Mouse (Mus musculus) heart, adult 18-20 months (tissue): ENCODE measurements around the gene Gpc6. TPM values are rescaled to one million over a fixed set of nuclear protein-coding genes. Genes with fewer than 3 reads are reported as not detected.

Source experiments
- DNase-seq, 2 experiments: peaks; one replicate each; pipeline ENCODE4 v3.0.0; 2021 to 2022; ENCODE audit warnings: mixed read lengths in 1 of 2
- total RNA-seq, 2 experiments: library from RNA; stranded (reverse); gene quantifications; 2 replicates each; pipeline ENCODE4 v1.2.3; 2021

The Gpc6 gene
- total RNA-seq, 2 experiments from 2014 or later = 9.7 to 10.5 TPM

- no peak for DNase-seq
Measured at GRCm38 (mm10) chr14:117061527-117061926, 136.4 kb downstream of the Gpc6 start.

- no peak for DNase-seq
Measured at GRCm38 (mm10) chr14:117068179-117068578, 143.1 kb downstream of the Gpc6 start.

- no peak for DNase-seq
Measured at GRCm38 (mm10) chr14:117070470-117071085, 145.5 kb downstream of the Gpc6 start.

- no peak for DNase-seq
Measured at GRCm38 (mm10) chr14:117093586-117093985, 168.5 kb downstream of the Gpc6 start.

- no peak for DNase-seq
Measured at GRCm38 (mm10) chr14:117106900-117107299, 181.8 kb downstream of the Gpc6 start.

- peak; percentile 42 to 56 for DNase-seq
Measured at GRCm38 (mm10) chr14:117113153-117113552, 188.0 kb downstream of the Gpc6 start.

GRCm38 (mm10) chr14:117122036-117122435 is 196.9 kb downstream of the Gpc6 start:
- DNase-seq = peak; percentile 10 to 22

GRCm38 (mm10) chr14:117130334-117130733 is 205.2 kb downstream of the Gpc6 start:
- DNase-seq = peak; percentile 31 to 33

GRCm38 (mm10) chr14:117131324-117131723 is 206.2 kb downstream of the Gpc6 start:
- DNase-seq = peak; percentile 5 to 12

- DNase-seq = no peak
Measured at GRCm38 (mm10) chr14:117141077-117141848, 216.1 kb downstream of the Gpc6 start.

GRCm38 (mm10) chr14:117146089-117146488 is 221.0 kb downstream of the Gpc6 start:
- DNase-seq = peak in 1 of 2 experiments; percentile 15

- no peak for DNase-seq
Measured at GRCm38 (mm10) chr14:117146665-117147064, 221.6 kb downstream of the Gpc6 start.

- DNase-seq = no peak
Measured at GRCm38 (mm10) chr14:117151621-117152020, 226.5 kb downstream of the Gpc6 start.

GRCm38 (mm10) chr14:117155884-117156465 is 230.9 kb downstream of the Gpc6 start:
- DNase-seq = no peak

- DNase-seq = no peak
Measured at GRCm38 (mm10) chr14:117157426-117157825, 232.3 kb downstream of the Gpc6 start.

GRCm38 (mm10) chr14:117166350-117166749 is 241.2 kb downstream of the Gpc6 start:
- no peak for DNase-seq

GRCm38 (mm10) chr14:117193364-117193763 is 268.2 kb downstream of the Gpc6 start:
- DNase-seq = no peak

- no peak for DNase-seq
Measured at GRCm38 (mm10) chr14:117202012-117202411, 276.9 kb downstream of the Gpc6 start.

- DNase-seq = no peak
Measured at GRCm38 (mm10) chr14:117203960-117204359, 278.8 kb downstream of the Gpc6 start.

- no peak for DNase-seq
Measured at GRCm38 (mm10) chr14:117214373-117214772, 289.3 kb downstream of the Gpc6 start.

GRCm38 (mm10) chr14:117226920-117227319 is 301.8 kb downstream of the Gpc6 start:
- no peak for DNase-seq

GRCm38 (mm10) chr14:117230476-117230875 is 305.4 kb downstream of the Gpc6 start:
- no peak for DNase-seq

GRCm38 (mm10) chr14:117238226-117238625 is 313.1 kb downstream of the Gpc6 start:
- no peak for DNase-seq
